Mouse (Mus musculus): Measurements from ENCODE around the gene Lemd2. TPM values are rescaled to one million over a fixed set of nuclear protein-coding genes. Genes with fewer than 3 reads are reported as not detected.
A peak's percentile ranks its signal among the peaks of the same experiment; 100 is the strongest.

Lemd2 gene
- polyA plus RNA-seq, 1 experiment, result 64.0 TPM

GRCm38 (mm10) chr17:27172459-27172858, 31.8 kb downstream of the Lemd2 start:
- H3K4me1 ChIP-seq (ENCODE audit: control insufficient read depth, insufficient read depth, low read length), result no peaks in the 10 kb centered on the region
- no peak overlapping the region for H3K4me3 ChIP-seq (ENCODE audit: insufficient read depth, low read length)
- TF ChIP-seq POLR2A (IDR thresholded peaks at IDR 0.05; ENCODE audit: extremely low read depth, insufficient read depth, low read length), result no peak
- TF ChIP-seq CTCF (IDR thresholded peaks at IDR 0.05; ENCODE audit: extremely low read depth, insufficient read depth, low read length), result no peak
- H3K27ac ChIP-seq (ENCODE audit: insufficient read depth, low read length), result no peak overlapping the region

DNA sequence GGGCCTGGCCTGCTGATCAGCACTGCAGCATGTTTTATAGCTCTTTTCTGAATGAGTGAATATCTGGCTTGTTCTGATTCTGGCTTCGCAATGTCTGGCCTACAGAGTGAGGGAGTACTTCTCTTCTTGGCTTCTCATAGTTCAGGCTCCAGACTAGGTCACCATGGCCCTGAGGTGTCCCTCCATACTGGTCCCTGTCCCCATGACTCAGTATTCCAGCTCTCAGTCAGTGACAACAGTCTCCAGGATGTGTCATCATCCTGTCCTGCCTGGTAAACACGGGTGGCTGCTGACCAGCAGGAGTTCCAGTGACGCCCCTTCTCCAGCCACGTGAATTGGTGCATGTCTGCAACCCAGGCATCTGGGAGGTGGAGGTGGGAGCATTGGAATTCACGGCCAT, 33.1 kb downstream of the Lemd2 start:
- Histone ChIP-seq H3K27ac (ENCODE audit: insufficient read depth, low read length) (no peak overlapping the region), H3K4me3 (ENCODE audit: insufficient read depth, low read length) (no peak overlapping the region), H3K4me1 (ENCODE audit: control insufficient read depth, insufficient read depth, low read length) (no peaks in the 10 kb centered on the region)
- no peak for TF ChIP-seq CTCF (IDR thresholded peaks at IDR 0.05; ENCODE audit: extremely low read depth, insufficient read depth, low read length)
- no peak for TF ChIP-seq POLR2A (IDR thresholded peaks at IDR 0.05; ENCODE audit: extremely low read depth, insufficient read depth, low read length)

- H3K27ac ChIP-seq (ENCODE audit: insufficient read depth, low read length), result no peak overlapping the region
- TF ChIP-seq POLR2A (IDR thresholded peaks at IDR 0.05; ENCODE audit: extremely low read depth, insufficient read depth, low read length) (no peak), CTCF (IDR thresholded peaks at IDR 0.05; ENCODE audit: extremely low read depth, insufficient read depth, low read length) (no peak)
- H3K4me3 ChIP-seq (ENCODE audit: insufficient read depth, low read length), result no peak overlapping the region
- no peaks in the 10 kb centered on the region for H3K4me1 ChIP-seq (ENCODE audit: control insufficient read depth, insufficient read depth, low read length)
Measured at GRCm38 (mm10) chr17:27169952-27170695, 34.1 kb downstream of the Lemd2 start.

DNA sequence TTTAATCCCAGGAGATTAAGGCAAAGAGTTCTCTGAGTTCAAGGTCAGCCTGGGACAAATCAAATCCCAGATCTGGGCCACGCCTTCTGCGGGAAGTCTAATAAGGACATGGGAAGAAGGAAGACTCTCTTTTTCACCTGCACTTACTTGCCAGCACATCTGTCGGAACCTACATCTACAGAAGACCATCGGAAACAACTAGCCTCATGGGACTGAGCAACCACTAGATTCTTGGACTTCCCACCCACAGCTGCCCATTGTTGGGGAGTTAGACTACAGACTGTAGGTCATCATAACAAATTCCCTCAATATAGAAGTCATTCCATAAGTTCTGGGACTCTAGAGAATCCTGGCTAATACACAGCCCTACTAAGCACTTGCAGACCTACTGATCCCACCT, 35.7 kb downstream of the Lemd2 start:
- TF ChIP-seq POLR2A (IDR thresholded peaks at IDR 0.05; ENCODE audit: extremely low read depth, insufficient read depth, low read length) (no peak), CTCF (IDR thresholded peaks at IDR 0.05; ENCODE audit: extremely low read depth, insufficient read depth, low read length) (no peak)
- Histone ChIP-seq H3K4me3 (ENCODE audit: insufficient read depth, low read length) (no peak overlapping the region), H3K4me1 (ENCODE audit: control insufficient read depth, insufficient read depth, low read length) (no peaks in the 10 kb centered on the region), H3K27ac (ENCODE audit: insufficient read depth, low read length) (no peak overlapping the region)

GRCm38 (mm10) chr17:27167545-27167944, 36.7 kb downstream of the Lemd2 start, which contains the start of gene Ip6k3:
TSS of gene Ip6k3 (minus strand) at chr17:27167795.
- TF ChIP-seq POLR2A (IDR thresholded peaks at IDR 0.05; ENCODE audit: extremely low read depth, insufficient read depth, low read length) (no peak), CTCF (IDR thresholded peaks at IDR 0.05; ENCODE audit: extremely low read depth, insufficient read depth, low read length) (no peak)
- H3K27ac ChIP-seq (ENCODE audit: insufficient read depth, low read length), result no peak within 1 kb of the TSS
- H3K4me3 ChIP-seq (ENCODE audit: insufficient read depth, low read length), result no peak within 1 kb of the TSS
- no peaks in the 10 kb centered on the region for H3K4me1 ChIP-seq (ENCODE audit: control insufficient read depth, insufficient read depth, low read length)

- Histone ChIP-seq H3K4me1 (ENCODE audit: control insufficient read depth, insufficient read depth, low read length) (no peaks in the 10 kb centered on the region), H3K4me3 (ENCODE audit: insufficient read depth, low read length) (no peak overlapping the region), H3K27ac (ENCODE audit: insufficient read depth, low read length) (no peak overlapping the region)
- TF ChIP-seq CTCF (IDR thresholded peaks at IDR 0.05; ENCODE audit: extremely low read depth, insufficient read depth, low read length) (no peak), POLR2A (IDR thresholded peaks at IDR 0.05; ENCODE audit: extremely low read depth, insufficient read depth, low read length) (no peak)
Measured at GRCm38 (mm10) chr17:27166901-27167300, 37.4 kb downstream of the Lemd2 start.

GRCm38 (mm10) chr17:27165054-27165773, 39.1 kb downstream of the Lemd2 start:
- no peak for TF ChIP-seq POLR2A (IDR thresholded peaks at IDR 0.05; ENCODE audit: extremely low read depth, insufficient read depth, low read length)
- peak; percentile 65 for TF ChIP-seq CTCF (IDR thresholded peaks at IDR 0.05; ENCODE audit: extremely low read depth, insufficient read depth, low read length)
- Histone ChIP-seq H3K27ac (ENCODE audit: insufficient read depth, low read length) (no peak overlapping the region), H3K4me1 (ENCODE audit: control insufficient read depth, insufficient read depth, low read length) (no peaks in the 10 kb centered on the region), H3K4me3 (ENCODE audit: insufficient read depth, low read length) (no peak overlapping the region)

DNA sequence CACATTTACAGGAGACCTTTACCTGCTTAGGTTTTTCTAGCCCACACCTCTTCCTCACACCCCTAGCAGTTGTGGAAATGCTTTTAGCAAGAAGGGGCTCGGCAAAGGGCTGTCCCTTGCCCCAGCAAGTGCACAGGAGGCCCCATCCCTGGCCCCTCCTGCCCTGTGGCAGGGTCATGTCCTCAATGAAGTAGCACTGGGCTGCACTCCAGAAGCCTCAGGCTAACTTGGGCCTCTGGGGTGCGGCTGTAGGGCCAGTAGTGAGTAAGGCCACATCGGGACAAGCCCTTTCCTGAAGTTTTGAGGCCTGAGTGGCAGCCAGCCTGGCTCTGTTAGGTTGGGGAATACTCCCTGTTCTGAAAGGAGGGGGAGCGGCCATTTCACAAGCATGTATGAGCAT, 43.4 kb downstream of the Lemd2 start:
- no peaks in the 10 kb centered on the region for H3K4me1 ChIP-seq (ENCODE audit: control insufficient read depth, insufficient read depth, low read length)
- H3K27ac ChIP-seq (ENCODE audit: insufficient read depth, low read length), result no peak overlapping the region
- TF ChIP-seq CTCF (IDR thresholded peaks at IDR 0.05; ENCODE audit: extremely low read depth, insufficient read depth, low read length), result no peak
- TF ChIP-seq POLR2A (IDR thresholded peaks at IDR 0.05; ENCODE audit: extremely low read depth, insufficient read depth, low read length), result no peak
- no peak overlapping the region for H3K4me3 ChIP-seq (ENCODE audit: insufficient read depth, low read length)

- H3K4me1 ChIP-seq (ENCODE audit: control insufficient read depth, insufficient read depth, low read length), result no peaks in the 10 kb centered on the region
- no peak overlapping the region for H3K4me3 ChIP-seq (ENCODE audit: insufficient read depth, low read length)
Measured at GRCm38 (mm10) chr17:27159169-27159568, 45.1 kb downstream of the Lemd2 start.

GRCm38 (mm10) chr17:27158439-27158838, 45.8 kb downstream of the Lemd2 start:
- no peak for TF ChIP-seq POLR2A (IDR thresholded peaks at IDR 0.05; ENCODE audit: extremely low read depth, insufficient read depth, low read length)
- no peak for TF ChIP-seq CTCF (IDR thresholded peaks at IDR 0.05; ENCODE audit: extremely low read depth, insufficient read depth, low read length)
- Histone ChIP-seq H3K4me1 (ENCODE audit: control insufficient read depth, insufficient read depth, low read length) (no peaks in the 10 kb centered on the region), H3K27ac (ENCODE audit: insufficient read depth, low read length) (no peak overlapping the region), H3K4me3 (ENCODE audit: insufficient read depth, low read length) (no peak overlapping the region)

More at GRCm38 (mm10) chr17:27159169-27159568, 45.1 kb downstream of the Lemd2 start:
- TF ChIP-seq POLR2A (IDR thresholded peaks at IDR 0.05; ENCODE audit: extremely low read depth, insufficient read depth, low read length), result no peak
- no peak for TF ChIP-seq CTCF (IDR thresholded peaks at IDR 0.05; ENCODE audit: extremely low read depth, insufficient read depth, low read length)
- no peak overlapping the region for H3K27ac ChIP-seq (ENCODE audit: insufficient read depth, low read length)

Data from cortical plate, adult 2 months (tissue).